Mouse (Mus musculus) liver, postnatal 0 days (tissue): ENCODE data around the gene Zfp866.

Experiments used
- CTCF ChIP-seq: sonication (generic); IDR thresholded peaks from 2 replicates; pipeline ENCODE4 v1.5.1; 2016; ENCODE audit warnings: antibody characterized with exemption, low read depth
- EP300 ChIP-seq: IDR thresholded peaks from 2 replicates; pipeline ENCODE4 v1.6.1; 2016; ENCODE audit warnings: antibody characterized with exemption, low read depth, mild to moderate bottlenecking

GRCm38 (mm10) chr8:69794901-69795300, 3.9 kb upstream of the Zfp866 start:
- TF ChIP-seq CTCF (no peak), EP300 (no peak)
